Mouse (Mus musculus) heart, embryonic 11.5 days (tissue): ENCODE results near the gene Uap1l1. TPM values are rescaled to one million over a fixed set of nuclear protein-coding genes. Genes with fewer than 3 reads are reported as not detected.

Source experiments
- ATAC-seq: fragments of 200-750 bp; cut with Nextera tagmentation; replicated peaks from 2 replicates; pipeline ENCODE4 v1.8.0; 2017; ENCODE audit warnings: moderate library complexity; ENCODE audit not compliant: insufficient number of reproducible peaks, low FRiP score, low TSS enrichment
- H3K27ac ChIP-seq: fragments of 300-500 bp; sonication (generic); 2 replicates; pipeline ENCODE4 v1.5.1; 2014; ENCODE audit warnings: mild to moderate bottlenecking, low read depth, low read length
- H3K27me3 ChIP-seq: fragments of 300-500 bp; sonication (generic); 2 replicates; pipeline ENCODE4 v1.6.1; 2014; ENCODE audit warnings: mild to moderate bottlenecking, low read length, mixed read lengths; ENCODE audit not compliant: control insufficient read depth, insufficient read depth
- H3K36me3 ChIP-seq: fragments of 300-500 bp; sonication (generic); 2 replicates; pipeline ENCODE4 v1.6.1; 2014; ENCODE audit warnings: mild to moderate bottlenecking, low read length, moderate library complexity, mixed read lengths; ENCODE audit not compliant: control insufficient read depth, insufficient read depth
- H3K4me1 ChIP-seq: fragments of 300-500 bp; sonication (generic); 2 replicates; pipeline ENCODE4 v1.6.1; 2014; ENCODE audit warnings: low read length; ENCODE audit not compliant: control insufficient read depth, insufficient read depth
- H3K4me2 ChIP-seq: fragments of 300-500 bp; sonication (generic); 2 replicates; pipeline ENCODE4 v1.6.1; 2014; ENCODE audit warnings: mild to moderate bottlenecking, moderate library complexity
- H3K4me3 ChIP-seq: fragments of 300-500 bp; sonication (generic); 2 replicates; pipeline ENCODE4 v1.5.1; 2014; ENCODE audit warnings: low read depth, low read length
- H3K9ac ChIP-seq: fragments of 300-500 bp; sonication (generic); 2 replicates; pipeline ENCODE4 v1.6.1; 2014; ENCODE audit warnings: mild to moderate bottlenecking, low read depth, low read length, moderate library complexity
- H3K9me3 ChIP-seq: fragments of 300-500 bp; sonication (generic); replicated peaks from 2 replicates; pipeline ENCODE4 v1.6.1; 2016; ENCODE audit warnings: low read length; ENCODE audit not compliant: control insufficient read depth
- WGBS: fragments of 180-500 bp; shearing (Covaris S2); extraction: QIAGEN DNeasy Blood & Tissue Kit; methylation state at CpG from one replicate; pipeline ENCODE4 v1.1.7; 2014; ENCODE audit not compliant: insufficient replicate concordance; 5-methylcytosine and 5-hydroxymethylcytosine counted together
- polyA plus RNA-seq: library from polyadenylated mRNA; unstranded; fragments of >200 nt; fragmentation: Nextera tagmentation; extraction: Ambion mirVana; gene quantifications from 2 replicates; pipeline ENCODE4 v1.2.1, GENCODE M21; 2014

The Uap1l1 gene
- polyA plus RNA-seq, 1 experiment from 2014 or later: 10.8 TPM

DNA sequence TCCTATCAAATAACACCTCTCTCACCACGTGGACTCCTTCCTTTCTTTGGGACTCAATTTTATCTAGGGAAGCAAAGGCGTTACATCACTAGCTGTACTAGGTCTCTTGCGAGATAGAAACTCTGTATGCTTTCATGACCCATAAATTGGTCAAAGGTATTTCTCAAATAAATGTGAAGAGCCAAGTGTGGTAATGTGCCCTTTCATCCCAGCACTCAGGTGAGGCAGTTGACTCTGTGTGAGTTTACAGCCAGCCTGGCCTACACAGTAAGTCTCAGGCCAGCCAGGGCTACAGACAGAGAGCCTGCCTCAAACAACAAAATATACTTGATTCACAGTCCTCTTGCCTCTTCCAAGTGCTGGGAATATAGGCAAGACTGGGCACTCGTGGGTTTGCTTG lies 5.6 kb downstream of the Uap1l1 start:
- no peak for ATAC-seq
- 64% methylated on average over 4 of the region's 4 CpGs for WGBS
- Histone ChIP-seq H3K27ac (no peak overlapping the region), H3K4me1 (peaks cover 11% of the 10 kb centered on the region), H3K9ac (no peak overlapping the region), H3K36me3 (no peaks in the 10 kb centered on the region), H3K9me3 (no peaks in the 10 kb centered on the region), H3K4me3 (no peak overlapping the region), H3K27me3 (peaks cover 21% of the 10 kb centered on the region), H3K4me2 (no peak overlapping the region)

DNA sequence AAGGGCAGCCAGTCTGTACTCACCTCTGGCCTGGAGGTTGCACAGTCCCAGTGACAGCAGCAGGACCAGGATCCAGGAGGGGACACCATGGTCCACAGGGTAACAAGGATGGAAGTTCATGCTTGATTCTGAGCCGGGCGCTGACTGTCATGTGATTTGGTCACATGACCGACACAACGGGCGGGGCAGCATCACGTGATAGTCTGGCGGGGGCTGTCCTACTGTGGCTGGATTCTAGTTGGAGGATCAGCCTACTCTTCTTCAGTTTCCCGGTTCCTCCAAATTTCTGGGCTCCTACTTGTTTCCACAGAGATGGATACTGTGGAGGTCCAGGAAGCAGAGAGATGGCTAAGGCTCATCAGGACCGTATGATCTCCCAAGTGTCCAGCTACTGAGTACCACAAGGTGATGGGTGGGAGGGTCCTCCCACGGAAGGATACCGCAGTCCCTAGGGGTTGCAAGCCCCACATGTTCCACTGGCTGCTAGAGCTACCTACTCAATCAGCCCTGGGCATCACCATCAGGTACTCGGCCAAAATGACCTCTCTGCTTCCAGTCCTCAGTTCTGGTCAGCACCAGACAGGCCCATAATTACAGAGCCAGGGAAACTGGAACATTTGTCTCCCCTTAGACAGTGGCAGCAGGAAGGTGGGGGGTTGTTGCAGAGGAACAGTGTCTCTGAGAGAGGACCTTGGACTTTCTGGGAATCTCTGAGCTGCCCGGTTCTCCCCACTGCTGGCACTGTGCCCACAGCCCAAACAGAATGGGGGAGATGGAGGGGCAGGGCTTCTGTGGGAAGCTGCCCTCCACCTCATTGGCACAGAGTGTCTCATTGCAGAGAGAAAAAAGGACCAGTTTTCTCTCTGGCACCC lies 9.0 kb downstream of the Uap1l1 start, which contains the start of gene Dpp7:
TSS of gene Dpp7 (minus strand) at position 152 of the 872 bp plus-strand sequence.
- Histone ChIP-seq H3K4me1 (peaks cover 11% of the 10 kb centered on the region), H3K4me3 (peak within 1 kb of the TSS; percentile 49), H3K36me3 (no peaks in the 10 kb centered on the region; the same call in 1 of the 2 replicates), H3K9ac (peak within 1 kb of the TSS; percentile 58), H3K27ac (no peak within 1 kb of the TSS), H3K27me3 (no peaks in the 10 kb centered on the region), H3K4me2 (peak within 1 kb of the TSS; percentile 81), H3K9me3 (no peaks in the 10 kb centered on the region)
- peak; percentile 73 for ATAC-seq
- 7% methylated on average over 13 of the region's 13 CpGs for WGBS

DNA sequence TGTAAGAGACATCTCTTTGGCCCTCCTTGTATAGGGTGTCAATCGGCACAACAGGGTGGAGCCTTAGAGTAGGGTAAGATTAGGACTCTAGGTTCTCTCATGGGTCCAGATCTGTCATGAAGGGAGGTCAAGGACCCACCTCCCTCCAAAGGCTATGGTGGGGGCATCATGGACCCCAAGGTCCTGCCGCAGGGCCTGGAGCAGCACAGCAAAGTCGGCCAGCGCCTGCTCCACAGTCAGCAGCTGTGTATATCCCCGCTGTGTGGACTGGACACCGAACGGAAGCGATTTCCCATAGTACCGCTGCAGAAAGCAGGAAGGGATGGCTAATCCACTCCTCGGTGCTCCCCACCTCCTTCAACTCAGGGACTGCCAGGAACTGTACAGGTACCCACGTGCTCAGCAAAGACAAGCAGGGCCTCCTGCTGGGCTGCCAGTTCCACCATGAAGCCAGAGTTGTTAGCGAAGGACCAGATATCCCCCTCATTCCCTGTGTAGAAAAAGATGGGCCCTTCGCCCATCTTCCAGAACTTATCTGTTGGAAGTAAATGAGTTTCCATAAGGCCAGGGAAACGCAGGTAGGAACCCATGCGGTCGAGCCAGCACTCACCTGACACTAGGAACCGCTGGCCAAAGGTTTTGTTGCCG lies 9.9 kb downstream of the Uap1l1 start:
- ATAC-seq: no peak
- Histone ChIP-seq H3K4me3 (peak overlapping the region; percentile 49), H3K4me2 (peak overlapping the region; percentile 81), H3K27ac (no peak overlapping the region), H3K27me3 (no peaks in the 10 kb centered on the region), H3K9ac (peak overlapping the region; percentile 29; the same call in 1 of the 2 replicates), H3K9me3 (no peaks in the 10 kb centered on the region), H3K36me3 (peaks cover 5% of the 10 kb centered on the region), H3K4me1 (peaks cover 11% of the 10 kb centered on the region)
- 36% methylated on average over 18 of the region's 18 CpGs for WGBS

DNA sequence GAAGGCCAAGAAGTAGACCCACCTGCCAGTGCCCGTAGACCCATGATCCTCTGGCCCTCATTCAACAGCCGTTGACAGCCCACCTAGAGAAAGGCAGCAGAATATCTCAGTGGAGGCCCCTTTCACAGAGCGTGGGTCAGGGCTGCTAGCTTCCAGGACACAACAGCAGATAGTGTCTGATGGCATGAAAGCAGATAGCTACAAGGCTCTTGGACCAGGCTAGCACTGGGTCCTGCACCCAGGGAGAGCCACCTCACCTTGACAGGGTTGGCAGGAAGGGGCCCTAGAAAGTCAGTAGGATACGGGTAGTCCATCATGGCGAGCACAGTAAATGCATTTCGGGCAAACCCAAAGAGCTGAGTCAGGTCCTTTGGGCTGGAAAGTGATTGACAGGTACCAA lies 11.3 kb downstream of the Uap1l1 start:
- Histone ChIP-seq H3K4me1 (peaks cover 11% of the 10 kb centered on the region), H3K4me2 (no peak overlapping the region), H3K27ac (no peak overlapping the region), H3K36me3 (peaks cover 17% of the 10 kb centered on the region), H3K27me3 (no peaks in the 10 kb centered on the region), H3K9ac (no peak overlapping the region), H3K9me3 (no peaks in the 10 kb centered on the region), H3K4me3 (no peak overlapping the region)
- no peak for ATAC-seq
- 87% methylated on average over 6 of the region's 6 CpGs for WGBS

DNA sequence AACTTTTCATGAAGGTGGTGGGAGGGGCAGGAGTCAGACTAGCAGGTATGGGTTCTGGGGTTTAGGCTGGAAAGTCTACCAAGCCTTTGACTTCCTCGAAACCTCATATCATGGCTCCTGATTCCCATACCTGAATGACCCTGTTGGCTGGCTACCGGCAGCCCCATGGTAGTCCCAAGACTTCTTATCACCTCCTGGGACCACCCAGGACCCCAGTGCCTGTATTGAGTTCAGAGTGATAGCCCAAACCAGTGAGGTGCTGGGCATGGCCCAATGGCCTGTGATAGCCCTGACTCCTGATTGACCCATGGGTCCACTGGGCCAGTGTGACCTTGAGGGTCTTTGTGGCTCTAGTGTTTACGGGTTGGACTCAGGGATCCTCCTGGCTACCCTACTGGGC lies 14.8 kb downstream of the Uap1l1 start:
- no peak overlapping the region for H3K4me3 ChIP-seq
- no peaks in the 10 kb centered on the region for H3K27me3 ChIP-seq
- no peak overlapping the region for H3K9ac ChIP-seq
- H3K27ac ChIP-seq: no peak overlapping the region
- ATAC-seq: no peak
- whole genome bisulfite sequencing: 92% methylated on average over 3 of the region's 3 CpGs
- H3K4me1 ChIP-seq: peaks cover 6% of the 10 kb centered on the region; the same call in 1 of the 2 replicates
- no peaks in the 10 kb centered on the region for H3K9me3 ChIP-seq
- H3K36me3 ChIP-seq: peaks cover 36% of the 10 kb centered on the region
- no peak overlapping the region for H3K4me2 ChIP-seq

DNA sequence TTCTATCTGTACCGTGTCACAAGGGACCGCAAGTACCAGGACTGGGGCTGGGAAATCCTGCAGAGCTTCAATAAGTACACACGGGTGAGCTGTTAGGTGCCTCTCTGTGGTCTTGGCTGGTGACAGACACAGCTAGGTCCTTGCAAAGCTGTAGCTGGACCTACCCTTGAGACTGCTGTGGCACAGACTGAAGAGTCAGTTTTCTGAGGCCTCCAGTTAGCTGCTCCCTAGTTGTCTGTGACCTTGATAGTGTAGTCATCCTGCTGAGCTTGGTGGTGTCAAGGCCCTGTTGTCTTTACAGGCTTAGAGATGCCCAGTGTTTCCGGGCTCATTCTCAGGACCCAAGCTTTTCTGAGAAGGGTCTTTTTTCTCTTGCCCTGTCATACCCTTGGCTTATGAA lies 16.0 kb downstream of the Uap1l1 start:
- 88% methylated on average over 4 of the region's 4 CpGs for WGBS
- Histone ChIP-seq H3K9me3 (no peaks in the 10 kb centered on the region), H3K27me3 (no peaks in the 10 kb centered on the region), H3K9ac (no peak overlapping the region), H3K4me3 (no peak overlapping the region), H3K4me1 (no peaks in the 10 kb centered on the region), H3K4me2 (no peak overlapping the region), H3K36me3 (peaks cover 45% of the 10 kb centered on the region), H3K27ac (no peak overlapping the region)
- ATAC-seq: no peak

DNA sequence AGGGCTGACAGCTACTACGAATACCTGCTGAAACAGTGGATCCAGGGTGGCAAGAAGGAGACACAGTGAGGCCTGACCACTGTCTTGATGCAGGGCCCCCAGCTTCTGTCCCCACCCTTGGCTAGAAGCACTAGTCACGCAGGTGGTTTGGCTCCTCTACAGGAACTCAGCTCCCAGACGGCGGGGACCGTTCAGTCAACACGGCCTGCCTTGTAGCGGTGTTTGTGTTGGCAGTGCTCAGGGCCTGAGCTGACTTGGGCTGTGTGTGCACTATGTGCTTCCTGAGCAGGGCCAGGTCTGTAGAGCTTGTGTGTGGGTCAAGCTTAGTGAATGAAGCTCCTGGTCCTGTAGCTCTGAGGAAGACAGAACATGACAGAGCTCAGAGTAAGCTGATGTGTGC lies 17.3 kb downstream of the Uap1l1 start:
- H3K4me2 ChIP-seq: no peak overlapping the region
- no peak overlapping the region for H3K27ac ChIP-seq
- no peaks in the 10 kb centered on the region for H3K4me1 ChIP-seq
- H3K4me3 ChIP-seq: no peak overlapping the region
- no peaks in the 10 kb centered on the region for H3K9me3 ChIP-seq
- no peak for ATAC-seq
- peaks cover 45% of the 10 kb centered on the region for H3K36me3 ChIP-seq
- 93% methylated on average over 7 of the region's 7 CpGs for WGBS
- H3K9ac ChIP-seq: no peak overlapping the region
- H3K27me3 ChIP-seq: no peaks in the 10 kb centered on the region

DNA sequence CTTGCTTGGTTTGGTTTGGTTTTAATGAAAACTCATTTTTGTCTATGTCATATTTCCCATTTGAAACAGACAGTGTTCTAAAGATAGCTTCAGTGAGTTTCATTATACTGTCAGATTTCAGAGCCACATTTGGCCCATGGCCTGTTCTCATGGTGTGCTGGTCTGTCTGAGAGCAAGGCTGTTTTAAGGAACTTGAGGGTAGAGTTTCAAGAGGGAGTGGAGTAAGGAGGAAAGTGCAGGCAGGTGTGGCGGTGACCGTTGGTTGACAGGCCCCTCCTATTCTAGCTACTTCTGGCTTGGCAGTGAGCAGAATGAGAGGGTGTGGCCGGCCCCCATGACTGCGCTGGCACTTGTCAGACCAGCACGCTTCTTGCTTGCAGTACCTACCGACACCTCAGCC lies 27.2 kb downstream of the Uap1l1 start:
- Histone ChIP-seq H3K4me1 (peaks cover 6% of the 10 kb centered on the region), H3K36me3 (peaks cover 35% of the 10 kb centered on the region)

More for the DNA sequence above, 27.2 kb downstream of the Uap1l1 start:
- no peak overlapping the region for H3K27ac ChIP-seq
- no peak overlapping the region for H3K9ac ChIP-seq
- ATAC-seq: no peak
- H3K4me2 ChIP-seq: no peak overlapping the region
- H3K4me3 ChIP-seq: no peak overlapping the region
- H3K9me3 ChIP-seq: no peaks in the 10 kb centered on the region
- WGBS: 93% methylated on average over 6 of the region's 6 CpGs
- H3K27me3 ChIP-seq: no peaks in the 10 kb centered on the region
